Mouse (Mus musculus): ENCODE results near the gene Bcl10.

- no peak for TF ChIP-seq CTCF (IDR thresholded peaks at IDR 0.05)
- TF ChIP-seq EP300 (IDR thresholded peaks at IDR 0.05), result no peak
Observed at GRCm38 (mm10) chr3:145924649-145925337, 2.2 kb downstream of the Bcl10 start.

Data from lung, postnatal 0 days (tissue).